Mouse (Mus musculus): ENCODE measurements at regions not wholly inside any gene's neighbourhood (a gene's known extent, or its start where the extent isn't known, plus 50 kb on each side); places are given as distances from the start of the nearest gene placed in this dataset. TPM values are rescaled to one million over a fixed set of nuclear protein-coding genes. Genes with fewer than 3 reads are reported as not detected.

GRCm38 (mm10) chr8:34269848-34270247, 158.3 kb upstream of the Gm10131 start:
- H3K4me2 ChIP-seq, result no peak overlapping the region
- H3K36me3 ChIP-seq, result no peaks in the 10 kb centered on the region
- no peak overlapping the region for H3K4me3 ChIP-seq (replicated peaks)
- H3K27ac ChIP-seq (replicated peaks), result no peak overlapping the region
- no peaks in the 10 kb centered on the region for H3K27me3 ChIP-seq (replicated peaks)
- H3K9me3 ChIP-seq (replicated peaks), result no peaks in the 10 kb centered on the region
- no peak for ATAC-seq (ENCODE audit: low FRiP score)
- H3K4me1 ChIP-seq, result no peaks in the 10 kb centered on the region
- H3K9ac ChIP-seq (replicated peaks), result no peak overlapping the region
- WGBS, result 82% methylated on average over 6 of the region's 6 CpGs

- H3K4me2 ChIP-seq, result no peak overlapping the region
- 94% methylated on average over 18 of the region's 18 CpGs for WGBS
- no peak overlapping the region for H3K27ac ChIP-seq (replicated peaks)
- no peaks in the 10 kb centered on the region for H3K9me3 ChIP-seq (replicated peaks)
- H3K36me3 ChIP-seq, result no peaks in the 10 kb centered on the region
- no peak overlapping the region for H3K9ac ChIP-seq (replicated peaks)
- H3K4me1 ChIP-seq, result no peaks in the 10 kb centered on the region
- no peak overlapping the region for H3K4me3 ChIP-seq (replicated peaks)
- no peak for ATAC-seq (ENCODE audit: low FRiP score)
- no peaks in the 10 kb centered on the region for H3K27me3 ChIP-seq (replicated peaks)
These were observed 157.4 kb upstream of the Gm10131 start for GRCm38 (mm10) chr8:34268806-34269520.

DNA sequence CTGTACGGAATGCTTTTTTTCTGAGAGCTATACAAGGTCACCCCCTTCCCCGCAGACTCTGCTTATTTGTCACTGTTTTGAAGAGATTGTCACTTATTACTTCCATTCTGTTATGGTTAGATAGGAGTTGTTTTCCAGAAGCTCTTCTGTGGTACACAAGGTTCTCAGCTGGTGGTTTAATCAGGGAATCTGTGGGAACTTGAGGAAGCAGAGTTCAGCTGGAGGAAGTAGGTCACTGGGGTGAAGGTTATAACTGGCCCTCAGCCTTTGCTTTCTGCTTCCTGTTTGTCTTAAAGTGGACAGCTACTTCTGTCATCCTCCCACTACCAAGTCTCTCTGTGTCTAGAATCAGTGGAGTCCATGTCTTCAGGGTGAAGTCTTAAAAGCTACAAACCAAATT, 143.4 kb upstream of the Gm10131 start:
- WGBS, result 90% methylated on average over 2 of the region's 2 CpGs
- no peak overlapping the region for H3K9ac ChIP-seq (replicated peaks)
- no peaks in the 10 kb centered on the region for H3K9me3 ChIP-seq (replicated peaks)
- no peak overlapping the region for H3K27ac ChIP-seq (replicated peaks)
- ATAC-seq (ENCODE audit: low FRiP score), result no peak
- no peak overlapping the region for H3K4me2 ChIP-seq
- no peaks in the 10 kb centered on the region for H3K4me1 ChIP-seq
- H3K4me3 ChIP-seq (replicated peaks), result no peak overlapping the region
- H3K27me3 ChIP-seq (replicated peaks), result no peaks in the 10 kb centered on the region
- H3K36me3 ChIP-seq, result no peaks in the 10 kb centered on the region

- Histone ChIP-seq H3K27ac (replicated peaks) (no peak overlapping the region), H3K4me2 (no peak overlapping the region), H3K36me3 (no peaks in the 10 kb centered on the region), H3K9ac (replicated peaks) (no peak overlapping the region), H3K9me3 (replicated peaks) (no peaks in the 10 kb centered on the region), H3K27me3 (replicated peaks) (no peaks in the 10 kb centered on the region), H3K4me3 (replicated peaks) (no peak overlapping the region), H3K4me1 (no peaks in the 10 kb centered on the region)
- 91% methylated on average over 7 of the region's 7 CpGs for WGBS
- no peak for ATAC-seq (ENCODE audit: low FRiP score)
These were observed 140.4 kb upstream of the Gm10131 start for GRCm38 (mm10) chr8:34251934-34252333.

DNA sequence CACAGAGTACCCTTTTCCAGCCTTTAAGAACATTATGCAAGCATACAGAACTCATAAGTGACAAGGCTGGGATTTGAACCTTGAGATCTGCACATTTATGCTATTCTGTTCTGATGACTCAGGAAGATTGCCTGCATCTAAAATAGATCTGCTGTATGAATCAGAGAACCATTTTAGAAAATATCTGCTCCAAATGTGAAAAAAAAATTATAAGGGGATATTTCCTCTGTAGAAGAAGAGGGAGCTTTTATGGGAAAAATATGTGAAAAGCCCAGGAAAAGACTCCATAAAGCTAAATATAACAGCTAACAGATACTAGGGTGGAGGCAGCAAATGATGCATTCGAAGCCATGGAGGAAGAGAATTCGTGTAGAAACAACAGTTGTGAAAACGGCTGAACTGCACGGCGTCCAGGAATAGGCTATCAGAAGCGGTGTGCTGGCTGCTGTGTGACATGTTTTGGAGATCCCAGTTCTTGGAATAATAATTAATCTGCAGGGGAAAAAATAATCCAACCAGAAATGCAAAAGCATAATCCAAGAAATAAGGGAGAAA, 127.9 kb upstream of the Gm10131 start:
- Histone ChIP-seq H3K27me3 (replicated peaks) (no peaks in the 10 kb centered on the region), H3K27ac (replicated peaks) (no peak overlapping the region), H3K9ac (replicated peaks) (no peak overlapping the region), H3K4me2 (no peak overlapping the region), H3K9me3 (replicated peaks) (no peaks in the 10 kb centered on the region), H3K4me3 (replicated peaks) (no peak overlapping the region), H3K4me1 (no peaks in the 10 kb centered on the region), H3K36me3 (no peaks in the 10 kb centered on the region)
- WGBS, result 94% methylated on average over 6 of the region's 6 CpGs
- no peak for ATAC-seq (ENCODE audit: low FRiP score)

GRCm38 (mm10) chr8:34233705-34234104, 122.2 kb upstream of the Gm10131 start:
- H3K27me3 ChIP-seq (replicated peaks), result no peaks in the 10 kb centered on the region
- no peak overlapping the region for H3K4me3 ChIP-seq (replicated peaks)
- H3K36me3 ChIP-seq, result no peaks in the 10 kb centered on the region
- WGBS, result 81% methylated on average over 4 of the region's 4 CpGs
- ATAC-seq (ENCODE audit: low FRiP score), result no peak; the same call in 1 of the 2 replicates
- H3K9me3 ChIP-seq (replicated peaks), result no peaks in the 10 kb centered on the region
- no peaks in the 10 kb centered on the region for H3K4me1 ChIP-seq
- no peak overlapping the region for H3K4me2 ChIP-seq
- no peak overlapping the region for H3K9ac ChIP-seq (replicated peaks)
- H3K27ac ChIP-seq (replicated peaks), result no peak overlapping the region

- H3K4me2 ChIP-seq, result no peak overlapping the region
- ATAC-seq (ENCODE audit: low FRiP score), result no peak
- no peak overlapping the region for H3K4me3 ChIP-seq (replicated peaks)
- 84% methylated on average over 3 of the region's 3 CpGs for WGBS
- H3K4me1 ChIP-seq, result no peaks in the 10 kb centered on the region
- no peaks in the 10 kb centered on the region for H3K9me3 ChIP-seq (replicated peaks)
- no peak overlapping the region for H3K27ac ChIP-seq (replicated peaks)
- H3K27me3 ChIP-seq (replicated peaks), result no peaks in the 10 kb centered on the region
- no peak overlapping the region for H3K9ac ChIP-seq (replicated peaks)
- H3K36me3 ChIP-seq, result no peaks in the 10 kb centered on the region
These were observed 117.9 kb upstream of the Gm10131 start for GRCm38 (mm10) chr8:34229477-34229876.

- WGBS, result 64% methylated on average over 17 of the region's 17 CpGs
- H3K9me3 ChIP-seq (replicated peaks), result no peaks in the 10 kb centered on the region
- no peak overlapping the region for H3K9ac ChIP-seq (replicated peaks)
- H3K36me3 ChIP-seq, result no peaks in the 10 kb centered on the region
- H3K4me2 ChIP-seq, result no peak overlapping the region
- ATAC-seq (ENCODE audit: low FRiP score), result no peak
- no peaks in the 10 kb centered on the region for H3K27me3 ChIP-seq (replicated peaks)
- no peaks in the 10 kb centered on the region for H3K4me1 ChIP-seq
- no peak overlapping the region for H3K4me3 ChIP-seq (replicated peaks)
- no peak overlapping the region for H3K27ac ChIP-seq (replicated peaks)
These were observed 113.7 kb upstream of the Gm10131 start for GRCm38 (mm10) chr8:34225011-34225890.

GRCm38 (mm10) chr8:34222187-34222586, 110.7 kb upstream of the Gm10131 start:
- WGBS, result 79% methylated on average over 6 of the region's 6 CpGs
- ATAC-seq (ENCODE audit: low FRiP score), result no peak
- no peaks in the 10 kb centered on the region for H3K36me3 ChIP-seq
- H3K27ac ChIP-seq (replicated peaks), result no peak overlapping the region
- no peaks in the 10 kb centered on the region for H3K27me3 ChIP-seq (replicated peaks)
- H3K4me2 ChIP-seq, result no peak overlapping the region
- H3K9ac ChIP-seq (replicated peaks), result no peak overlapping the region
- H3K4me3 ChIP-seq (replicated peaks), result no peak overlapping the region
- no peaks in the 10 kb centered on the region for H3K4me1 ChIP-seq
- H3K9me3 ChIP-seq (replicated peaks), result no peaks in the 10 kb centered on the region

Small RNA genes lying in the stretch of these regions (microRNA-seq; reads per million reads assigned to microRNA genes)
- not detected for gene Gm23177
